Mouse (Mus musculus) forebrain, postnatal 0 days (tissue): ENCODE results near the gene Gm13030. TPM values are rescaled to one million over a fixed set of nuclear protein-coding genes. Genes with fewer than 3 reads are reported as not detected.
A peak's percentile ranks its signal among the peaks of the same experiment; 100 is the strongest.

ENCODE experiments used
- ATAC-seq: fragments of 200-750 bp; cut with Nextera tagmentation; 2 replicates; pipeline ENCODE4 v1.8.0; 2017; ENCODE audit warnings: mild to moderate bottlenecking, moderate library complexity
- DNase-seq: peaks from one replicate; pipeline ENCODE4 v3.0.0-alpha.2; 2015
- H3K27ac ChIP-seq: fragments of 300-500 bp; sonication (generic); 2 replicates; pipeline ENCODE4 v1.5.1; 2014; ENCODE audit warnings: low read depth, mild to moderate bottlenecking, antibody characterized with exemption, low read length, moderate library complexity, mixed read lengths
- H3K27me3 ChIP-seq: fragments of 300-500 bp; sonication (generic); 2 replicates; pipeline ENCODE4 v1.6.1; 2014; ENCODE audit warnings: mild to moderate bottlenecking, low read length, mixed read lengths; ENCODE audit not compliant: insufficient read depth
- H3K36me3 ChIP-seq: fragments of 300-500 bp; sonication (generic); 2 replicates; pipeline ENCODE4 v1.6.1; 2014; ENCODE audit warnings: mild to moderate bottlenecking, moderate library complexity; ENCODE audit not compliant: insufficient read depth
- H3K4me1 ChIP-seq: fragments of 300-500 bp; sonication (generic); 2 replicates; pipeline ENCODE4 v1.6.1; 2014; ENCODE audit warnings: antibody characterized with exemption; ENCODE audit not compliant: insufficient read depth
- H3K4me2 ChIP-seq: fragments of 300-500 bp; sonication (generic); 2 replicates; pipeline ENCODE4 v1.6.1; 2014; ENCODE audit warnings: low read depth, mild to moderate bottlenecking, moderate library complexity
- H3K4me3 ChIP-seq: fragments of 300-500 bp; sonication (generic); 2 replicates; pipeline ENCODE4 v1.5.1; 2014; ENCODE audit warnings: low read depth, low read length, mixed read lengths
- H3K9ac ChIP-seq: fragments of 300-500 bp; sonication (generic); 2 replicates; pipeline ENCODE4 v1.6.1; 2014; ENCODE audit warnings: mild to moderate bottlenecking
- H3K9me3 ChIP-seq: fragments of 300-500 bp; sonication (generic); 2 replicates; pipeline ENCODE4 v1.6.1; 2016; ENCODE audit warnings: low read length
- CTCF ChIP-seq: sonication (generic); IDR thresholded peaks from 2 replicates; pipeline ENCODE4 v1.5.1; 2016; ENCODE audit warnings: antibody characterized with exemption, control low read depth, low read depth
- WGBS: fragments of 180-500 bp; shearing (Covaris S2); extraction: QIAGEN DNeasy Blood & Tissue Kit; methylation state at CpG from one replicate; pipeline ENCODE4 v1.1.7; 2014; 5-methylcytosine and 5-hydroxymethylcytosine counted together
- polyA plus RNA-seq: library from polyadenylated mRNA; unstranded; fragments of >200 nt; fragmentation: Nextera tagmentation; extraction: Ambion mirVana; gene quantifications from 2 replicates; pipeline ENCODE4 v1.2.1, GENCODE M21; 2015
- total RNA-seq: library from RNA; depleted of rRNA; stranded (reverse); fragments of >200 nt; gene quantifications from 2 replicates; pipeline ENCODE4 v1.2.3, GENCODE M21; 2014

Gene Gm13030
- total and polyA plus RNA-seq, 2 experiments from 2014 or later: not detected

DNA sequence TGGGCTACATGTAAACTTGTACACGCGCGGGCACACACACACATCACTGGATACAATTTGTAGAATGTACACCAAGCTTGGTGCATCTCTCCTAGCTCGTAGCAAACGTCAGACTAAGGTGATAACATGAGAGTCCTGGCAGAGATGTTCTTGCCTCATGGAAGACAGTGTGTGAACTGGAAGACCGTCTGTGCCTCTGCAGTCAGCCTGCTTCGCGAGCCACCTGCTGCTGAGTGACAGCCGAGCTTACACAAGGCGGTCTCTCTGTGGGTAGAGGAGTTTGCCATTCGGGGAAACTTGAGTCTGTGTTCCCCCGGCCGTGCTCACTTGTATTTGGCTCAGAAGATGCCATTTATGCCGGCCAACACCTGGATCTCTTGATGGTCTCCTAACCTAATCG is 15.3 kb downstream of the Gm13030 start:
- Histone ChIP-seq H3K36me3 (no peaks in the 10 kb centered on the region), H3K9ac (no peak overlapping the region), H3K9me3 (no peaks in the 10 kb centered on the region), H3K27me3 (no peaks in the 10 kb centered on the region), H3K4me2 (no peak overlapping the region), H3K4me1 (no peaks in the 10 kb centered on the region), H3K4me3 (no peak overlapping the region), H3K27ac (no peak overlapping the region)
- 71% methylated on average over 15 of the region's 15 CpGs for WGBS
- no peak for TF ChIP-seq CTCF
- ATAC-seq (peak; percentile 38), DNase-seq (peak; percentile 67)

DNA sequence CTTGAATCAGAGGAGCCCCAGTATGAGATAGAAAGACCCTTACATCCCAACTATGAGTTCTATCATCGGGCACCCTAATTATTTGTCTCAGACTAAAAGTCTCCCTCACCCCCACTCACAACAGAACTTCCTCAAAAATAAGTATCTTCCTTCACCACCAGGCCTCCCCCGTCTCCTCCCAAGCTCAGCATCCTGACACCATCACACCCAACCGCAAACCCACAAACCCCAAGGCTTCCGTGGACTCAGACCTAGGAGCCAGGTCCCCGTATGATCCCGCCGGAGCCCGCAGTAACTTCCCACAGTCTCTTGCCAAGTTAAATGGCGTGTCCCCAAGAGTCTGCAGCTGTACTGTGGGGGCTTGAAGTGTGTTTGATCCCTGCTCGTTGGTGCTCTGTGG is 16.2 kb downstream of the Gm13030 start:
- Histone ChIP-seq H3K36me3 (no peaks in the 10 kb centered on the region), H3K9ac (no peak overlapping the region), H3K4me1 (no peaks in the 10 kb centered on the region), H3K4me3 (no peak overlapping the region), H3K9me3 (no peaks in the 10 kb centered on the region), H3K4me2 (no peak overlapping the region), H3K27ac (no peak overlapping the region), H3K27me3 (no peaks in the 10 kb centered on the region)
- no peak for TF ChIP-seq CTCF
- WGBS: 84% methylated on average over 10 of the region's 10 CpGs
- DNase-seq (no peak), ATAC-seq (no peak)

DNA sequence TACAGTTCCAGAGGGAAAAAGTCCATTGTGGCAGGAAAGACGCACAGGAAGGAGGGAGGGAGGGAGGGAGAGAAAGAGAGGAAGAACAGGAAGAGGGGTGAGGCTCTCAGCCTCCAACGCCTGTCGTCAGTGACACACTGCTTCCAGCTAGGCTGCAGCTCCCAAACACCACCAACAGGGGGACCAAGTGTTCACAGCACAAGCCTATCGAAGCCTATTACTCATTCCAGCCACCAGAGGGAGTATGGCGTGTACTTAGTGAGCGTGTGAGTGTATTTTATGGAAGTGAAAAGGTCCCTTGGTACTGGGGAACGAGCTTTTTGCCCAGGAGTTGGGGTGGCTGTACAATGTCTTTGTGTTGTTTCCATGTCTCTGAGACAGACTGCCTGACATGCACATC is 17.3 kb downstream of the Gm13030 start:
- no peak overlapping the region for H3K4me2 ChIP-seq
- ATAC-seq (peak; percentile 44; the same call in 1 of the 2 replicates), DNase-seq (peak; percentile 93)
- peaks cover 4% of the 10 kb centered on the region; the same call in 1 of the 2 replicates for H3K27me3 ChIP-seq
- H3K4me1 ChIP-seq: no peaks in the 10 kb centered on the region
- H3K9me3 ChIP-seq: no peaks in the 10 kb centered on the region
- TF ChIP-seq CTCF: peak; percentile 100
- H3K36me3 ChIP-seq: no peaks in the 10 kb centered on the region
- H3K9ac ChIP-seq: no peak overlapping the region
- WGBS: 19% methylated on average over 7 of the region's 7 CpGs
- H3K27ac ChIP-seq: no peak overlapping the region
- no peak overlapping the region for H3K4me3 ChIP-seq

DNA sequence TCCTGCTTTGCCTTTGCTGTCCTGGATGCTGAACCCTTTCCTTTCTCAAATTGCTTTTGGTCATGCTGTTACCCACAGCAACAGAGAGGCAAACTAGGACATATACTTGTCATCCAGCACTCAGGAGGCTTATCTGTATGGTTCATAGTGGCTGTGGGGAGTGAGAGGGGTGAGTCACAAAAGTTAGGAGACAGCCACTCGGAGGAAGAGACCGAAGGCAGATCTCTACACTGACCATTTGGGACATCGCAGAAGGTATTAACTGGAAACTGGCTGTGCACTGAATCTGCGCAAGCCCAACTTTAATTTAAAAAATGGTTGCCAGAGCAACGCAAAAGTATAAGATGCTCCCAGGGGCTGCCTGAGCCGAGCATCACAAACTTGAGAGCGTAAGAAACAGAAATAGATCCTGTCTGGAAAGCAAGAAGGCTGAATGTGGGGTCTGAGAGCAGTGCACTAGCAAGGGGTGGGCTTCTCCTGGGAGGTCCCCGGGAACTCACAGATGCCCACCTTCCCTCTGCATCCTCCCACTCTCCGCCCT is 18.6 kb downstream of the Gm13030 start:
- no peak for ATAC-seq
- 72% methylated on average over 9 of the region's 9 CpGs for WGBS
- DNase-seq: peak; percentile 60
- Histone ChIP-seq H3K9me3 (no peaks in the 10 kb centered on the region), H3K4me2 (no peak overlapping the region), H3K27me3 (peaks cover 4% of the 10 kb centered on the region; the same call in 1 of the 2 replicates), H3K9ac (no peak overlapping the region), H3K4me1 (no peaks in the 10 kb centered on the region), H3K4me3 (no peak overlapping the region), H3K27ac (peak overlapping the region; percentile 71), H3K36me3 (no peaks in the 10 kb centered on the region)
- no peak for TF ChIP-seq CTCF

DNA sequence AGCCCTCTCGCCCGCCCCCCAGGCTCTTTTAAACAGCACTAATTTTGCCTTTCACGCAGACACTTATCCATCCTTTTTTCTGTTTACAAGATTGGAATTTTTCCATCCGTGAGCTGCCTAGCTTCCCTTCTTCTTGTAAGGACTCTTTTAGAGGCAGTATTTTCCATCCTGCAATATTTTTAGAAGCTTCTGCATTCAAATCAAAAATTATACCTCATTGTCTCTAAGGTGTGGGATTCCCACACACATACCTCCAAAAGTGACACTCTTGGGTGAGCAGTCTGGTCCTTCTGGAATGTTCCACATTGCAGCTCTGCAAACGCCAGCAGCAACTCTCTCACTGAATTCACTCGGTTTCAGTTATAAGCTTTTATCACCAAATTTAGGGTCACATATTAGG is 20.8 kb downstream of the Gm13030 start:
- TF ChIP-seq CTCF: no peak
- no peak overlapping the region for H3K9ac ChIP-seq
- H3K4me3 ChIP-seq: no peak overlapping the region
- H3K27ac ChIP-seq: no peak overlapping the region
- 77% methylated on average over 6 of the region's 6 CpGs for WGBS
- DNase-seq: no peak
- H3K36me3 ChIP-seq: no peaks in the 10 kb centered on the region
- H3K4me1 ChIP-seq: no peaks in the 10 kb centered on the region
- no peak for ATAC-seq
- no peak overlapping the region for H3K4me2 ChIP-seq
- peaks cover 4% of the 10 kb centered on the region; the same call in 1 of the 2 replicates for H3K27me3 ChIP-seq
- no peaks in the 10 kb centered on the region for H3K9me3 ChIP-seq

GRCm38 (mm10) chr4:138851463-138851862 is 22.3 kb downstream of the Gm13030 start:
- Histone ChIP-seq H3K27ac (no peak overlapping the region), H3K4me3 (no peak overlapping the region), H3K36me3 (no peaks in the 10 kb centered on the region), H3K9ac (no peak overlapping the region), H3K27me3 (peaks cover 4% of the 10 kb centered on the region; the same call in 1 of the 2 replicates), H3K4me2 (no peak overlapping the region), H3K4me1 (no peaks in the 10 kb centered on the region), H3K9me3 (no peaks in the 10 kb centered on the region)
- DNase-seq: peak; percentile 92
- whole genome bisulfite sequencing: 6% methylated on average over 4 of the region's 4 CpGs
- peak; percentile 87 for ATAC-seq
- TF ChIP-seq CTCF: peak; percentile 100

DNA sequence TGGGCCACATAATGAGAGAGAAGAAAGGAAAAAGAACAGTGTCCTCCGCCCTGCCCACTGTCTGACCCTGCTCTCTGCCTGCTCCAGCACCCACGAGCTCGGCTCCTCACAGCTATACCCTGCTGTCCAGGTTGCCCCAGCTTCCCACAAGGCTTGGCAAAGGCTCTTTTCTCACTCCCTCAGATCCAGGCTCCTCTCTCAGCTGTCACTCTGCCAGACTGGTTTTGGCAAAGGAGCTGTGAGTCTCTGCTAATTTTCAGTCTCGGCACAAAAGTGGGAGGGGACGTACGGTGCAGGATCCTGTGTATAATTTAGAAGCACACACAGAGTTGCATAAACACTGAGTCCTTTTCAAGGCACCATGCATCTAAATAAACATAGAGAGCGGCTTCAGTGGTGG is 32.4 kb downstream of the Gm13030 start:
- DNase-seq (peak; percentile 86), ATAC-seq (peak; percentile 69; the same call in 1 of the 2 replicates)
- no peak overlapping the region for H3K9ac ChIP-seq
- no peaks in the 10 kb centered on the region for H3K4me1 ChIP-seq
- no peaks in the 10 kb centered on the region for H3K27me3 ChIP-seq
- H3K9me3 ChIP-seq: peaks cover 5% of the 10 kb centered on the region; the same call in 1 of the 2 replicates
- no peak overlapping the region for H3K27ac ChIP-seq
- H3K36me3 ChIP-seq: no peaks in the 10 kb centered on the region
- H3K4me2 ChIP-seq: no peak overlapping the region
- TF ChIP-seq CTCF: no peak
- H3K4me3 ChIP-seq: no peak overlapping the region
- WGBS: 38% methylated on average over 7 of the region's 7 CpGs
